Mouse (Mus musculus) right cerebral cortex, postnatal 10 days (tissue): Measurements from ENCODE around the gene Diexf.

Source experiments
- DNase-seq, 2 experiments: peaks; one replicate each; pipeline ENCODE4 v3.0.0; 2021; ENCODE audit warnings: low spot score in 2 of 2

Gene Diexf

GRCm38 (mm10) chr1:193086842-193087476 lies 43.1 kb downstream of the Diexf start:
- DNase-seq = peak in 1 of 2 experiments; percentile 62

- DNase-seq = no peak
These were observed 43.8 kb downstream of the Diexf start for GRCm38 (mm10) chr1:193086111-193086841.

GRCm38 (mm10) chr1:193085541-193086020 lies 44.5 kb downstream of the Diexf start:
- no peak for DNase-seq

GRCm38 (mm10) chr1:193084016-193084415 lies 46.1 kb downstream of the Diexf start:
- DNase-seq = no peak

GRCm38 (mm10) chr1:193083051-193083450 lies 47.0 kb downstream of the Diexf start:
- no peak for DNase-seq

GRCm38 (mm10) chr1:193082311-193082921 lies 47.7 kb downstream of the Diexf start:
- peak in 1 of 2 experiments; percentile 26 for DNase-seq

GRCm38 (mm10) chr1:193062618-193063017 lies 67.5 kb downstream of the Diexf start:
- DNase-seq = no peak

- no peak for DNase-seq
These were observed 69.9 kb downstream of the Diexf start for GRCm38 (mm10) chr1:193060167-193060566.

- DNase-seq = peak; percentile 44 to 66
These were observed 70.5 kb downstream of the Diexf start for GRCm38 (mm10) chr1:193059596-193059995.

GRCm38 (mm10) chr1:193054401-193054800 lies 75.7 kb downstream of the Diexf start:
- DNase-seq = peak in 1 of 2 experiments; percentile 16

GRCm38 (mm10) chr1:193053065-193053464 lies 77.0 kb downstream of the Diexf start:
- DNase-seq = no peak

GRCm38 (mm10) chr1:193047616-193048015 lies 82.5 kb downstream of the Diexf start:
- peak; percentile 37 to 58 for DNase-seq

GRCm38 (mm10) chr1:193042760-193043295 lies 87.2 kb downstream of the Diexf start:
- DNase-seq = no peak
